Mouse (Mus musculus) brain, adult 2 months (tissue): ENCODE data around the gene Ccser2.

Source experiments
- DNase-seq: peaks from one replicate; pipeline ENCODE4 v3.0.0; 2011; ENCODE audit warnings: low read depth, low spot score

Gene Ccser2

GRCm38 (mm10) chr14:36870257-36870656 is 98.3 kb downstream of the Ccser2 start:
- no peak for DNase-seq

- DNase-seq: no peak
Measured at GRCm38 (mm10) chr14:36868769-36869362, 99.7 kb downstream of the Ccser2 start.

GRCm38 (mm10) chr14:36866966-36867700 is 101.4 kb downstream of the Ccser2 start:
- peak; percentile 87 for DNase-seq

DNA sequence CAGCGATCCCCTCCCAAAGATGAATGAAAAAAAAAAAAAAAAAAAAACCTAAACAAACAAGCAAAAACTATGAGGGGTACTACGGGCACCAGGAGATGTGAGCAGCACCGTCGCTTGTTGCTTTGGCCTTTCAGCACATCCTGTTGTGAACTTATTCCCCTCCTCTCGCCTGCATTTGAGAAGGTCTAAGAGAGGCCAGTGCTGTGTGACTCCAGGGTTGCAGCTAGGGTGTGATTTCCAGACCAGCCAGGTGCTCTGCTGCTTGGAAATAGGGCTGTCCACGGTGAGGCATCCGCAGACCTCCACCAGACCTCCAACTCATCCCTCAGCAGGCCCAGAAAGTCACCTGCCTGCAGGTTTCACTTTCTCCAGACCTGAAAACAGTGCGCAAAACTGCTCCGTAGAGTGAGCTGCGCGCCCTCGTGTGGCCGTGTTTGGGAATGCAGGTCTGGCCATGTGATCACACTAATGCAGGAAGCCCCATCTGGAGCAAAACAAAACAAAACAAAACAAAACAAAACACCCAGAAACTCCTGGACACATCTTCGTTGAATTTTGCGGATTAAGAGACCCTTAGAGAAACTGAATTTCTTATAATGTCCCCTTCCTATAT is 104.6 kb downstream of the Ccser2 start:
- DNase-seq: peak; percentile 80

- DNase-seq: peak; percentile 44
Measured at GRCm38 (mm10) chr14:36862387-36862786, 106.2 kb downstream of the Ccser2 start.

GRCm38 (mm10) chr14:36858932-36859331 is 109.6 kb downstream of the Ccser2 start:
- DNase-seq: no peak

DNA sequence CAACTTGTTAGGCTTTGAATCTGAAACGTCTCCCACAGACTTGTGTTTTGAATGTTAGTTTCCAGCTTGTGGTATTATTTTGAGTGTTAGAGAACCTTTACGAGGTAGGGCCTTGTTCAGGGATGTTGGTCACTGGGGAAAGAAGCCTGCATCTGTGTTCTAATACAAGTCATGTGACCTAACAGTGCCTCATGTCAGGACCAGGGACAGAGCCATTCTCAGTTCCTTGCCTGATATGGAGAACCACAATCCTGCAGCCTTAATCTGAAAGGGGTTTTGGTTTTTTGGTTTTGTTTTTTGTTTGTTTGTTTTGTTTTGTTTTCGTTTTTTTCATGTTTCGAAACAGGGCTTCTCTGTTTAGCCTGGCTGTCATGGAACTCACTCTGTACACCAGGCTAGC is 115.6 kb downstream of the Ccser2 start:
- no peak for DNase-seq

DNA sequence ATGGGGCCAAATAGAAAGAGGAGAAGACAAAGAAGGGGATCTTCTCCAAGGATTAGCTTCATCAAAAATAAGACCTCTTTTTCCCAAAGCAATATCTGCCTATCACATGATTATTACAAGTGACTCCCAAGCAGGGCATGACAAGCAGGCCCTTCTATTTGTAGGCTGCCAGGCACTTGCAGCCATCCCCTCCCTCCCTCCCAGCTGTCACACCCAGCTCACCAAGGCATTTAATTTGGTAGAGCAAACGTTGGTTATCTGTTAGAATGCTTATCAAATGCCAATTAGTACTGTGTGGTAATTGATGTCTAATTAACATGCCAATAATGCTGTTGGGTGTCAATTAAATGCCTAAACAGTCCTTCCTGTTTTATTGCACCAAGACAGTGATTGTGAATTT is 119.7 kb downstream of the Ccser2 start:
- DNase-seq: no peak
